Mouse (Mus musculus) mouse embryonic stem cell (cell line): ENCODE results near the gene Olfr1417.

ENCODE experiments used
- in situ Hi-C, 2 experiments: fragments of 300-500 bp; cut with MboI; formaldehyde crosslinking; loops; 1 replicate in 1 of 2; 3 replicates in 1 of 2; pipeline ENCODE4 v1.14.3; 2019 to 2020; ENCODE audit warnings: low sequenced_read_pairs in 2 of 2, low pct_unique_long_range_greater_than_20kb in 1 of 2, mixed read lengths in 1 of 2; ENCODE audit not compliant: unreplicated experiment in 1 of 2

The Olfr1417 gene

DNA sequence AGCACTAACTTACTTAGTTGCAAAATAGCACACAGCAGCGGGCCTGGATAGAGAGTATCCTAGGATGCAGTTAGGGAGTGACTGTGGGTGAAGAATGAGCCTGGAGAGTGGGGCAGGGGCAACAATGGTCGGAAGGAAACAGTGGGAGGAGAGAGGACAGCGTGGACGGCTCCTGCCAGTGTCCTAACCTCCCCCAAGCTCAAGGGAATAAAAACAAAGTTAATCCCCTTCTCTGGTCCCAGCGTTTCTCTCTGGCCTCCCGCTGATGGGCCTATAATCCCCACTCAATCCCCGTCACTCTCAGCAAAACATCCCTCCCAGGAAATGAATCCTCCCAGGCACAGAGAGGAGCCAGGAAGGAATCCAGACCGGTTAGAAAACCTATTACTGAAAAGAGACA lies 25.4 kb downstream of the Olfr1417 start:
- in situ Hi-C loops, result no loop called here

DNA sequence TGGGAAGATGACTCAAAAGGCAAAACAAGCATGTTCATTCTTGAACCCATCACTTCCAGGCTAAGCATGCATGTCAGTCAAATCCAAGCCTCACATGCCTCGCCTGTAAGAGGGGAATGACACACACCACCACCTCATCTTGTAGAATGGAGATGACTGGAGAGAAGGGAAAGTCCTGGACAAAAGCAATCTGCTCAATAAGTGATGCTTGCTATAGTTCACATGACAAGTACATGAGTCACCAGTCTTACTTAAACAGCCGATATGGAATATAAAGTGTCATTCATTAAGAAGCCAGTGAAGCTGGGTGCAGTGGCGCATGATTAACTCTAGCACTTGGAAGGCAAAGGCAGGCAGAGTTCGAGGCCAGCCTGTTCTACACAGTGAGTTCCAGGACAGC lies 25.9 kb downstream of the Olfr1417 start:
- in situ Hi-C loops, result no loop called here

DNA sequence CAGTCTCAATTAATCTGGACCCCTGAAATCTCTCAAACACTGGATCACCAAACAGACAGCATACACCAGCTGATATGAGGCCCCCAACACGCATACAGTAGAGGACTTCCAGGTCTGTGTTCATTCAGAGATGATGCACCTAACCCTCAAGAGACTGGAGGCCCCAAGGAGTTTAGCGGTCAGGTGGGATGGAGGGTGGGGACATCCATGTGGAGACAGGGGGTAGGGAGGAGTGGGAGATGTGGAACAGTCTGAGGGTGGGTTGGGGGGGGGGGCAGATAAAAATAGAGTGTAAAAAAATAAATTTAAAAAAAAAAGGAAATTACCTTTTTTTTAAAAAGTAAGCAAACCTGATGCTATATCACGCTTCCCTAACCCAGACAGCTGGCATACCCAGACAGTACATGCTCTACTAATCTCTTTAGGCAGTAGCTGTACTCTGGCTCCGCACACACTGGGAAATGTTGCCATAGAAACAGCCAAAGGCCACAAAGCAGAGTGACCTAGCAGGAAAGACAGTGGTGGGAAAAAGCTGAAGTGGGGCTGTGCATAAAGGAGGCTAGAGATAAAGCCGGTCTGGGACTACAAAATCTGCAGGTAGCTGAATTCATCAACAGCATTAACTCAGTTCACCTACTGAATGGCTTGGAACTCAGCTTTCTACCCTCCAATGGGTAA lies 27.2 kb downstream of the Olfr1417 start:
- in situ Hi-C loops, result no loop called here

GRCm38 (mm10) chr19:11810856-11811255 lies 28.2 kb downstream of the Olfr1417 start:
- in situ Hi-C loops, result no loop called here

- in situ Hi-C loops, result no loop called here
Measured at GRCm38 (mm10) chr19:11810003-11810758, 28.8 kb downstream of the Olfr1417 start.

DNA sequence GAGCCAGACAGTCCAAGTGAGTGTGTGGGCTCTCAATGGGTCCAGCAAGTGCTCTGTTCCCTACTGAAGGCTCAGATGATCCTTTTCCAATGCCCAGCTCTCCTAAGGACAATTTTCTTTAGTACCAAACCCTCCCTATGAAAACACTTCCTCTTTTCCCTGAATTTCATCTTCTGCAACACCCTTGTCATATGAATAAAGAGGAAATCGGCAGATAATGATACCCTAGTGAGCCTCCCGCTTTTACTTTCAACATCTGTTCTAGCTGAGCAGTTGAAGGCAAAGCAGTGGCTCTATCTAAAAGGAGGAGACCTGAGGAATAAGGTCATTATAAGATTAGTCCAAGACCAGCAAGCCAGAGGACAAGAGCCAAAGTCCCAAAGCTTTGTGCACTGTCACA lies 30.6 kb downstream of the Olfr1417 start:
- in situ Hi-C loops, result no loop called here

GRCm38 (mm10) chr19:11807822-11808221 lies 31.2 kb downstream of the Olfr1417 start:
- in situ Hi-C loops, result no loop called here

GRCm38 (mm10) chr19:11807251-11807650 lies 31.8 kb downstream of the Olfr1417 start:
- in situ Hi-C loops, result no loop called here

GRCm38 (mm10) chr19:11804423-11804822 lies 34.6 kb downstream of the Olfr1417 start:
- in situ Hi-C loops, result no loop called here

GRCm38 (mm10) chr19:11800531-11801315 lies 38.3 kb downstream of the Olfr1417 start:
- in situ Hi-C loops, result no loop called here

DNA sequence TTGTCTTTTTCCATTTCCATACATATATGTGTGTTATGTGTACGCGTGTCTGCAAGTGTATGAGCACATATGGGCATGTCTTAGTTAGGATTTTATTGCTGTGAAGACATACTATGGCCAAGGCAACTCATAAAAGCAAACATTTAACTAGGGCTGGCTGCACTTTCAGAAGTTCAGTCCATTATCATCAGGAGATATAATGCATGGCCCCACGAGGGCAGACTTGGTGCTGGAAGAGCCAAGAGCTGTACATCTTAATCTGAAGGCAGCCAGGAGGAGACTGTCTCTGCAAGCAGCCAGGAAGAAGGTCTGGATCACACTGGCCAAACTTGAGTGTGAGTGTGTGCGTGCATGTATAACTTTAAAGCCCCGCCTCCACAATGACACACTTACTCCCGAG lies 44.6 kb downstream of the Olfr1417 start:
- in situ Hi-C loops, result no loop called here

- in situ Hi-C loops, result no loop called here
Measured at GRCm38 (mm10) chr19:11793741-11794359, 45.2 kb downstream of the Olfr1417 start.

DNA sequence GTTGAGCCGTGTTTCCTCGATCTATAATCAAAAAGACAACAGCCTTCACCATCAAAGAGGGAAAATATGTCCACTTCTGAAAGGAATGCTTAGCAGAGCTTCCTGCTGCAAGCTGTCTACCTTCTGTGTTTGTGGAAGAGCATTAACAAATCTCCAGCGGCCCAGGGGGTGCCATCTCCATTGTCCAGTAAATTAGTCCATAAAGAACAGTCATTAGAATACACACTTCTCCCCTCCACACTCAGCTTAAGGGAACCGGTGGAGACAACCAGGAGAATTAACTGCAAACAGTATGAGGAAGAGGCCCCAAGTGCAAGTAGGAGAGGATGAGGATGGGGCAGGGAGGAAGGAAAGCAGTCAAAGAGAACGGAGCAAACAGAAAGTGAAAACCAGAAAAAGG lies 47.2 kb downstream of the Olfr1417 start:
- in situ Hi-C loops, result no loop called here

DNA sequence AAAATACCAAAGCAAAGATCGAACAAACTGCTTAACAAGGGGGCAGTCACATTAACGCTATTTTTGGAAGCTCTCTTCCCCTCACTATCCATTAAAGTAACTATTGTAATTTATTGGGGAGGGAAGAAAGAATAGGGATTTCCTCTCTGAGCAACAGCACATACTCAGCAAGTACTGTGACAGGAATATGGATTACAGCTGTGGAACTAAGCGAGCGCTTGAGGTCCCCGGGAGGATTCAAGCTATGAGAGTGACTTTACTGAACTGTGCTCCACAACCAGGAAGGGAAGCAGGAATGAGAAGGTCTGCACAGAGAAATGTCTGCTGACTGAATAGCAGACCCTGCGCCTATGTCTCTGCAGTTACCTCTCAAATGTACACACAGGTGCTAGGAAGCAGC lies 50.1 kb downstream of the Olfr1417 start:
- in situ Hi-C loops, result no loop called here

DNA sequence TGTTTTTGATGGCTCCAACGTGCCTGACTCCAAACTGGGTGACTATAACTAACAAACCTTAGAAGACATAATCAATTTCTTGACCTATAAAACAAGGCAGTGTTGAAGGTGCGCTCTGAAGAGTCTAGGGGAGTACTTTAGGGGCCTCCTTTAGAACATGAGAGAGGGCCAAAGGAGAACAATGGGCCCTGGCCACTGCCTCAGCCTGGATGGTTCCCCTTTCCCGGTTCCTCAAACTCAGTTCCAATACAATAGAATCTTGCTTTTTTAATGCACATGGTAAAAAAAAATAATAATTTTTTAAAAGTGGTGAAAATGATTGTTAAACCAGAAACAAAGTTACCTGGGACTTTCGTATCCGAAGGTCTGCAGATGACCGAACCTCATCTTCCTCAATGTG lies 51.2 kb downstream of the Olfr1417 start:
- in situ Hi-C loops, result no loop called here

GRCm38 (mm10) chr19:11785409-11786154 lies 53.4 kb downstream of the Olfr1417 start:
- in situ Hi-C loops, result no loop called here

DNA sequence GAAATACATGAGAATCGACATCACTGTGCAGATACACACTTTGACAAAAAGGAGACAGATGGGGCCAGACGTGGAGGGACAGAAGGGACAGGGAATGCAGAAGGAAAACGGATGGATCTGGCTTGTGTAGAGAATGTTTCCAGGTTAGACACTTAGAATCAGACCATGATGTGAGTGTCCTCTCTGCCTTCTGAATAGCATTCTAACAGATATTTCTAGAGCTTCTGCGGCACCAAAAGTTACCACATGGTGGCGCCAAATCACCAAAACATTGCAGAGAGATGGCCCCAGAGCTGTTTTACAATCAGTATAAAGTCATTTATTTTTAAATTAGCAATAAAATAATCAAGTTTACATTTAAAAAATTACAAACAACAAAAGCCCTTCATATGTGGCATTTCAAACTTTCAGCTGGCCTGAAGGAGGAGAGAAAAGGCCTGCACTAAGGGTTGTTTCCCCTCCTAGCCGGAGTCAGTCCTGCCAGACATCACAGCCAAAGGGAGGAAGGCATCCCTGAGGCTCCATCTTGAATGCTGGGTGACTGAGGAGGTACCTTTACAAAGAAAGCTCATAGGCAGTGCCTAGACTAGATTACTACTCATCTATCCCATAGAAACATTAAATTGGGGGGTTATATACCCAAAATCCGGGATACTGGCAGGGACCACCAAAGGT lies 61.7 kb downstream of the Olfr1417 start:
- in situ Hi-C loops, result loop anchor here (5.0 to 10.0 kb wide), 2 partner anchors 87 to 90 kb away; partner anchors contain the start of gene Olfr1418 (in 1 of the 2)
